Mouse (Mus musculus) limb, embryonic 15.5 days (tissue): ENCODE results near the gene Gm10309. TPM values are rescaled to one million over a fixed set of nuclear protein-coding genes. Genes with fewer than 3 reads are reported as not detected.

Source experiments
- ATAC-seq: fragments of 200-750 bp; cut with Nextera tagmentation; 2 replicates; pipeline ENCODE4 v1.8.0; 2017; ENCODE audit warnings: low read depth, moderate TSS enrichment; ENCODE audit not compliant: insufficient number of reproducible peaks, low FRiP score, low TSS enrichment
- H3K27ac ChIP-seq: fragments of 300-500 bp; sonication (generic); 2 replicates; pipeline ENCODE4 v1.5.1; 2015; ENCODE audit warnings: moderate library complexity, mild to moderate bottlenecking, inconsistent platforms
- H3K27me3 ChIP-seq: fragments of 300-500 bp; sonication (generic); 2 replicates; pipeline ENCODE4 v1.6.1; 2015; ENCODE audit warnings: inconsistent platforms
- H3K36me3 ChIP-seq: fragments of 300-500 bp; sonication (generic); 2 replicates; pipeline ENCODE4 v1.6.1; 2015; ENCODE audit warnings: inconsistent platforms
- H3K4me1 ChIP-seq: fragments of 300-500 bp; sonication (generic); 2 replicates; pipeline ENCODE4 v1.6.1; 2015; ENCODE audit warnings: inconsistent platforms
- H3K4me2 ChIP-seq: fragments of 300-500 bp; sonication (generic); 2 replicates; pipeline ENCODE4 v1.6.1; 2015; ENCODE audit warnings: mild to moderate bottlenecking, inconsistent platforms
- H3K4me3 ChIP-seq: fragments of 300-500 bp; sonication (generic); 2 replicates; pipeline ENCODE4 v1.5.1; 2015; ENCODE audit warnings: mild to moderate bottlenecking, inconsistent platforms
- H3K9ac ChIP-seq: fragments of 300-500 bp; sonication (generic); 2 replicates; pipeline ENCODE4 v1.6.1; 2015; ENCODE audit warnings: inconsistent platforms
- H3K9me3 ChIP-seq: fragments of 300-500 bp; sonication (generic); 2 replicates; pipeline ENCODE4 v1.6.1; 2016; ENCODE audit warnings: inconsistent platforms
- WGBS: fragments of 180-500 bp; shearing (Covaris S2); methylation state at CpG from one replicate; pipeline ENCODE4 v1.1.7; 2015; 5-methylcytosine and 5-hydroxymethylcytosine counted together
- polyA plus RNA-seq: library from polyadenylated mRNA; unstranded; fragments of >200 nt; fragmentation: Nextera tagmentation; extraction: Ambion mirVana; gene quantifications from 2 replicates; pipeline ENCODE4 v1.2.1, GENCODE M21; 2015

Gm10309 gene
- polyA plus RNA-seq, 1 experiment from 2014 or later = 0.47 TPM

GRCm38 (mm10) chr17:86507342-86508211 is 2.5 kb upstream of the Gm10309 start:
- 62% methylated on average over 19 of the region's 19 CpGs for WGBS
- no peak for ATAC-seq
- Histone ChIP-seq H3K27ac (0 out of 2 replicates have a peak overlapping the region, but pooled peaks have one; percentile 27), H3K9ac (no peak overlapping the region), H3K4me2 (no peak overlapping the region), H3K36me3 (no peaks in the 10 kb centered on the region), H3K9me3 (no peaks in the 10 kb centered on the region), H3K4me1 (peaks cover 21% of the 10 kb centered on the region), H3K4me3 (no peak overlapping the region), H3K27me3 (no peaks in the 10 kb centered on the region)

- no peaks in the 10 kb centered on the region for H3K27me3 ChIP-seq
- no peak overlapping the region for H3K4me3 ChIP-seq
- no peak overlapping the region for H3K4me2 ChIP-seq
- H3K27ac ChIP-seq = 0 out of 2 replicates have a peak overlapping the region, but pooled peaks have one; percentile 27
- H3K9ac ChIP-seq = no peak overlapping the region
- H3K9me3 ChIP-seq = no peaks in the 10 kb centered on the region
- 64% methylated on average over 5 of the region's 5 CpGs for WGBS
- ATAC-seq = no peak
- H3K4me1 ChIP-seq = peaks cover 21% of the 10 kb centered on the region
- H3K36me3 ChIP-seq = no peaks in the 10 kb centered on the region
Observed at GRCm38 (mm10) chr17:86506881-86507280, 1.8 kb upstream of the Gm10309 start.

GRCm38 (mm10) chr17:86503208-86503897 is 1.7 kb downstream of the Gm10309 start:
- no peak for ATAC-seq
- Histone ChIP-seq H3K9ac (no peak overlapping the region), H3K9me3 (no peaks in the 10 kb centered on the region), H3K4me1 (peaks cover 27% of the 10 kb centered on the region), H3K27ac (no peak overlapping the region), H3K36me3 (no peaks in the 10 kb centered on the region), H3K4me2 (no peak overlapping the region), H3K4me3 (no peak overlapping the region), H3K27me3 (no peaks in the 10 kb centered on the region)
- WGBS = 96% methylated on average over 9 of the region's 9 CpGs

GRCm38 (mm10) chr17:86501393-86501792 is 3.6 kb downstream of the Gm10309 start:
- ATAC-seq = no peak
- H3K4me3 ChIP-seq = no peak overlapping the region
- 90% methylated on average over 4 of the region's 4 CpGs for WGBS
- no peaks in the 10 kb centered on the region for H3K27me3 ChIP-seq
- H3K9me3 ChIP-seq = no peaks in the 10 kb centered on the region
- H3K4me1 ChIP-seq = peaks cover 24% of the 10 kb centered on the region
- H3K27ac ChIP-seq = no peak overlapping the region
- H3K4me2 ChIP-seq = no peak overlapping the region
- no peak overlapping the region for H3K9ac ChIP-seq
- H3K36me3 ChIP-seq = no peaks in the 10 kb centered on the region

- peak overlapping the region; percentile 17 for H3K4me2 ChIP-seq
- peaks cover 21% of the 10 kb centered on the region for H3K4me1 ChIP-seq
- H3K36me3 ChIP-seq = no peaks in the 10 kb centered on the region
- WGBS = 27% methylated on average over 15 of the region's 15 CpGs
- H3K4me3 ChIP-seq = no peak overlapping the region
- H3K9me3 ChIP-seq = no peaks in the 10 kb centered on the region
- H3K27me3 ChIP-seq = no peaks in the 10 kb centered on the region
- ATAC-seq = peak; percentile 74; the same call in 1 of the 2 replicates
- no peak overlapping the region for H3K9ac ChIP-seq
- H3K27ac ChIP-seq = peak overlapping the region; percentile 74
Observed at GRCm38 (mm10) chr17:86499359-86500045, 5.5 kb downstream of the Gm10309 start.

- 76% methylated on average over 4 of the region's 4 CpGs for WGBS
- Histone ChIP-seq H3K27ac (no peak overlapping the region), H3K9ac (no peak overlapping the region), H3K9me3 (no peaks in the 10 kb centered on the region), H3K4me1 (peaks cover 29% of the 10 kb centered on the region), H3K27me3 (no peaks in the 10 kb centered on the region), H3K4me3 (no peak overlapping the region), H3K36me3 (0 out of 2 replicates have a peak, but pooled peaks cover under 1% of the 10 kb centered on the region), H3K4me2 (no peak overlapping the region)
- no peak for ATAC-seq
Observed at GRCm38 (mm10) chr17:86497302-86497701, 7.7 kb downstream of the Gm10309 start.

GRCm38 (mm10) chr17:86496123-86496771 is 8.8 kb downstream of the Gm10309 start:
- Histone ChIP-seq H3K4me2 (no peak overlapping the region), H3K36me3 (peaks cover 8% of the 10 kb centered on the region; the same call in 1 of the 2 replicates), H3K9me3 (no peaks in the 10 kb centered on the region), H3K27ac (no peak overlapping the region), H3K27me3 (no peaks in the 10 kb centered on the region), H3K4me3 (no peak overlapping the region), H3K9ac (no peak overlapping the region), H3K4me1 (peaks cover 29% of the 10 kb centered on the region)
- ATAC-seq = no peak
- WGBS = 88% methylated on average over 9 of the region's 9 CpGs

- H3K36me3 ChIP-seq = peaks cover 8% of the 10 kb centered on the region; the same call in 1 of the 2 replicates
- WGBS = 66% methylated on average over 6 of the region's 6 CpGs
- no peak for ATAC-seq
- H3K4me2 ChIP-seq = no peak overlapping the region
- H3K9ac ChIP-seq = no peak overlapping the region
- H3K9me3 ChIP-seq = no peaks in the 10 kb centered on the region
- no peak overlapping the region for H3K27ac ChIP-seq
- peaks cover 25% of the 10 kb centered on the region for H3K4me1 ChIP-seq
- no peak overlapping the region for H3K4me3 ChIP-seq
- no peaks in the 10 kb centered on the region for H3K27me3 ChIP-seq
Observed at GRCm38 (mm10) chr17:86494895-86495294, 10.1 kb downstream of the Gm10309 start.

- Histone ChIP-seq H3K9me3 (no peaks in the 10 kb centered on the region), H3K27ac (no peak overlapping the region), H3K27me3 (no peaks in the 10 kb centered on the region), H3K4me1 (peaks cover 21% of the 10 kb centered on the region), H3K4me2 (no peak overlapping the region), H3K9ac (no peak overlapping the region), H3K4me3 (no peak overlapping the region), H3K36me3 (peaks cover 8% of the 10 kb centered on the region; the same call in 1 of the 2 replicates)
- ATAC-seq = no peak
- WGBS = 72% methylated on average over 6 of the region's 6 CpGs
Observed at GRCm38 (mm10) chr17:86494494-86494893, 10.5 kb downstream of the Gm10309 start.

GRCm38 (mm10) chr17:86493891-86494420 is 11.1 kb downstream of the Gm10309 start:
- H3K27ac ChIP-seq = no peak overlapping the region
- H3K36me3 ChIP-seq = peaks cover 8% of the 10 kb centered on the region; the same call in 1 of the 2 replicates
- no peak overlapping the region for H3K9ac ChIP-seq
- H3K4me1 ChIP-seq = peaks cover 16% of the 10 kb centered on the region; the same call in 1 of the 2 replicates
- H3K9me3 ChIP-seq = no peaks in the 10 kb centered on the region
- ATAC-seq = no peak
- H3K4me3 ChIP-seq = no peak overlapping the region
- no peaks in the 10 kb centered on the region for H3K27me3 ChIP-seq
- 42% methylated on average over 8 of the region's 8 CpGs for WGBS
- H3K4me2 ChIP-seq = no peak overlapping the region

- Histone ChIP-seq H3K4me3 (no peak overlapping the region), H3K36me3 (peaks cover 8% of the 10 kb centered on the region; the same call in 1 of the 2 replicates), H3K4me2 (no peak overlapping the region), H3K27me3 (no peaks in the 10 kb centered on the region), H3K9ac (no peak overlapping the region), H3K4me1 (peaks cover 16% of the 10 kb centered on the region; the same call in 1 of the 2 replicates), H3K27ac (no peak overlapping the region), H3K9me3 (no peaks in the 10 kb centered on the region)
- 87% methylated on average over 7 of the region's 7 CpGs for WGBS
- ATAC-seq = no peak
Observed at GRCm38 (mm10) chr17:86492376-86492775, 12.7 kb downstream of the Gm10309 start.
